Mouse (Mus musculus) activated CD4-positive, CD25-positive, alpha-beta regulatory T cell, adult 4 months (primary cell): ENCODE data around the gene Fsip2. TPM values are rescaled to one million over a fixed set of nuclear protein-coding genes. Genes with fewer than 3 reads are reported as not detected.

Experiments used
- ATAC-seq: one replicate; pipeline ENCODE4 v1.8.0; 2017
- polyA plus RNA-seq, 2 experiments: library from polyadenylated mRNA; unstranded; fragments of 100-300 nt; shearing (Covaris generic); gene quantifications; one replicate each; pipeline ENCODE4 v1.2.1; 2017

The Fsip2 gene
- polyA plus RNA-seq: not detected

DNA sequence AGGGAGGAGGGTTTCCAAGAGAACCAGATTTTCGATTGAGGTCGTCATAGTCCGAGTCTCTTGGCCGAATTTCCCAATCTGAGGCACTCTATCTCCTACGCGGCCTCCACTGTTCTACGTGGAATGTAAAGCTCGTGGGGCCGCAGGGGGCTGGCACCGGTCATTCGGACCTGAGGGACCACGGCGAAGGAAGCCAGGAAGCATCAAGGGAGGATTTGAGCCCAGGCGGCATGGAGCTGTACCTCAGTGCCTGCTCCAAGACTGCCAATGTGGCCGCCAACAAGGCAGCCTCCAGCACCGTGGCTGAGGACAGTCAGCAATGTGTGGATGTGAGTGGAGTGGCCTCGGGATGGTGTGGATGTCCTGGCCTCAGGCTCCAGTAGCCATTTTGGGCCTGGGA, at the start of gene Fsip2:
Gene Fsip2 (plus strand): TSS at position 163 of the 400 bp plus-strand sequence.
- no peak for ATAC-seq

DNA sequence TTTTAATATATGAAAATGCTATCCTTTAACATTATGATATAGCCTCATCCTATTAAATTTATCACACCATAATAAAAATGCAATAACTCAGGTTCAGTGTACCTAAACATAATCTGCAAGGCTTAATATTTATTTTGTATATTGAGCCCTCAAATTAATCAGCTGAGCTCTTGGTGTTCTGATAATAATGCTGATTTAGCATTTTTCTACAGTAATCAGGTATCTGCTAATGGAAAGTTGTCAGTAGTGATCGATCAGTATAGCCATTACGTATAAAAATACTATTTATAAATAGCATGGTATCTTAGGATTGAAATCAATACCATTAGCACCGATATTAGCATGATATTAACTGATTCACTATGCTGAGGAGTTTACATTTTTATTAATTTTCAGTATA, 20.0 kb downstream of the Fsip2 start:
- ATAC-seq: no peak

DNA sequence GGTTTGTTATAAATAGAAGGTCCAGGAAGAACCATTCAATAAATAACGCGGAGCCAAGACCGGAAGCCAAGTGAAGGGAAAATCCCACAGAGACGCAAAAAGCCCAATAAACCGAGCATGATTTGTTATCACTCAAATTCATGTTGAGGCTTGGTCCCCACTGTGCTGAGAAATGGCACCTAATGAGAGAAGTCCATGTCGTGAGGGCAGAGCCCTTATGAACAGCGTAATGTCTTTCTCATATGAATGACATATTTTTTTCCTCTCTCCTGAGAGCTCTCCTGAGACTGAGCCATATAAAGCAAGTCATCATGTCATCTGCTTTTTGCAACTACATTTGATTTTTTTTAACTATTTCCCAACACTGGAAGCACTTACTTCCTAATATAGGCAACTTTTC, 82.4 kb downstream of the Fsip2 start:
- ATAC-seq: no peak

DNA sequence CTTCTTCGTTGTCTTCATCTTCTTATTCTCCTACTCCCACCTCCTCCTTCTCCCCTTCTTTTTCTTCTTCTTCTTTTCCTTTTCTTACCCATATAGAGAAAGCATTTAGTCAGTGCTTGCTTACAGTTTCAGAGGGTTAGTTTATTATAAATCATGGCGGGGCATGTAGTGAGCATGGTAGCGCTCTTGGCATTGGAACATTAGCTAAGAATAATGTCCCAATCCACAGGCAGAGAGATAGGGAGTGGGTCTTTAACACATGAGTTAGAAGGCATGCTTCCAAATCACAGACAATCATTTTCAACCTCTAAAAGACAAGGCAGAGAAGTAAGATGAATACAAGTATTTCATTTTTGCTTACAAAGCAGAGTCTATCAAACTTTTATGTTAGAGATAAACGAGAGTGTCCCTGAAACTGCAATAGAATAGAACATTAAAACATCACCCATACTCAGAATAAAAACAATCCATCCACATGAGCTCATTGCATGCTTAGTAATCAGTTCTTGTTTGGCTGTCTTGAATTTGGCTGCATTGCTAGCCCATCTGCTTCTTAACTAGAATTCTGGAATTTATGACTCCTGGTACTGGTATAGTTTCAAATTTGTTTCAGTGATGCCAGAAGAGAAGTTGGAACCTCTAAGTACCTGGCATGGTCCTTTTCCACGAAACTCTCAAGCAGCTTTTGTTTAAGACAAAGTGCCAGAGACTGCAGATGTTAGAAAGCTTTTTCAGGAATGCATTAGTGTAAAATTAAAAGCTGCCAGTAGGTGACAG, 109.7 kb downstream of the Fsip2 start:
- ATAC-seq: no peak
